Mouse (Mus musculus) intestine, embryonic 16.5 days (tissue): ENCODE results near the gene Asb1. TPM values are rescaled to one million over a fixed set of nuclear protein-coding genes. Genes with fewer than 3 reads are reported as not detected.

Source experiments
- polyA plus RNA-seq: library from polyadenylated mRNA; unstranded; fragments of >200 nt; fragmentation: Nextera tagmentation; extraction: Ambion mirVana; gene quantifications from 2 replicates; pipeline ENCODE4 v1.2.1, GENCODE M21; 2015

Asb1 gene
- polyA plus RNA-seq, 1 experiment from 2014 or later: 3.1 TPM

Other genes with a start within 250 kb of the Asb1 start
- 27.4 and 28.6 TPM in 2 replicates for gene Scly, start 242.2 kb upstream of the Asb1 start, polyA plus RNA-seq
- 0.07 and 0.09 TPM in 2 replicates for gene Espnl, start 218.5 kb upstream of the Asb1 start, polyA plus RNA-seq
- gene Klhl30, start 189.5 kb upstream of the Asb1 start, polyA plus RNA-seq: 0.37 and 0.38 TPM in 2 replicates
- gene Erfe, start 174.1 kb upstream of the Asb1 start, polyA plus RNA-seq: 7.1 and 9.0 TPM in 2 replicates
- gene Ilkap, start 141.7 kb upstream of the Asb1 start, polyA plus RNA-seq: 102 and 112 TPM in 2 replicates
- 98.7 and 105 TPM in 2 replicates for gene Hes6, start 126.5 kb upstream of the Asb1 start, polyA plus RNA-seq
- 8.9 and 11.7 TPM in 2 replicates for gene Per2, start 81.2 kb upstream of the Asb1 start, polyA plus RNA-seq
- gene Traf3ip1, start 45.9 kb upstream of the Asb1 start, polyA plus RNA-seq: 6.2 and 6.7 TPM in 2 replicates